Mouse (Mus musculus): ENCODE data around the gene Slco3a1.

DNA sequence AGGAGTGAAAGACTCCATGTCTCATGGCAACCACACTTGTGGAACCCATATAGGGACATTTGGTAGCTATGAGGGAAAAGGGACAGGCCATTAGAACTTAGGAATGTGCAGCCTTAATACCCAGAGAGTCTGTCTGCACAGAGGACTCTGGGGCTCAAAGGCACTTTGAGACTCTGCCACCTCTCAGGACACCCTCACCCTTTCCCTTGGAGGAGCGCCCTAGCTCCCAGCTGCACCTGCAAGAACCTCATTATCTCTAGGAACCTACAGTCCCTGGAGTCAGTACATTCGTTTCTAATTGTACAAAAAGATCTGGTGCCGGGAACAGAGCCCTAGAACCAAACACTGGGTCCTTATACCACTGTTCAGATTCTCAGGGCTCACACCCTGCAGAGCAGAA lies 66.4 kb downstream of the Slco3a1 start:
- no peak for TF ChIP-seq POLR2A (IDR thresholded peaks at IDR 0.05; ENCODE audit: insufficient read depth, low read length)
- no peak for TF ChIP-seq CTCF (IDR thresholded peaks at IDR 0.05; ENCODE audit: low read depth, low read length)
- TF ChIP-seq EP300 (IDR thresholded peaks at IDR 0.05; ENCODE audit: insufficient read depth, low read depth, low read length), result no peak

Data from ES-Bruce4 (cell line).